Mouse (Mus musculus) embryonic stem cell, embryonic (primary cell): ENCODE results near the gene Hdgfl2.

Source experiments
- CTCF ChIA-PET, 4 experiments: fragments of 300-600 bp in 2 of 4; fragments of 350-600 bp in 2 of 4; sonication (Branson Sonifier 250); formaldehyde crosslinking; loops; one replicate each; lab custom pipeline; 2022; ENCODE audit warnings: inconsistent platforms in 2 of 4; lab: Charles Lee
- POLR2A ChIA-PET, 4 experiments: fragments of 300-600 bp in 2 of 4; fragments of 350-600 bp in 2 of 4; sonication (Branson Sonifier 250); formaldehyde crosslinking; loops; one replicate each; lab custom pipeline; 2022; ENCODE audit warnings: antibody characterized with exemption in 4 of 4, inconsistent platforms in 1 of 4; lab: Charles Lee

Hdgfl2 gene

DNA sequence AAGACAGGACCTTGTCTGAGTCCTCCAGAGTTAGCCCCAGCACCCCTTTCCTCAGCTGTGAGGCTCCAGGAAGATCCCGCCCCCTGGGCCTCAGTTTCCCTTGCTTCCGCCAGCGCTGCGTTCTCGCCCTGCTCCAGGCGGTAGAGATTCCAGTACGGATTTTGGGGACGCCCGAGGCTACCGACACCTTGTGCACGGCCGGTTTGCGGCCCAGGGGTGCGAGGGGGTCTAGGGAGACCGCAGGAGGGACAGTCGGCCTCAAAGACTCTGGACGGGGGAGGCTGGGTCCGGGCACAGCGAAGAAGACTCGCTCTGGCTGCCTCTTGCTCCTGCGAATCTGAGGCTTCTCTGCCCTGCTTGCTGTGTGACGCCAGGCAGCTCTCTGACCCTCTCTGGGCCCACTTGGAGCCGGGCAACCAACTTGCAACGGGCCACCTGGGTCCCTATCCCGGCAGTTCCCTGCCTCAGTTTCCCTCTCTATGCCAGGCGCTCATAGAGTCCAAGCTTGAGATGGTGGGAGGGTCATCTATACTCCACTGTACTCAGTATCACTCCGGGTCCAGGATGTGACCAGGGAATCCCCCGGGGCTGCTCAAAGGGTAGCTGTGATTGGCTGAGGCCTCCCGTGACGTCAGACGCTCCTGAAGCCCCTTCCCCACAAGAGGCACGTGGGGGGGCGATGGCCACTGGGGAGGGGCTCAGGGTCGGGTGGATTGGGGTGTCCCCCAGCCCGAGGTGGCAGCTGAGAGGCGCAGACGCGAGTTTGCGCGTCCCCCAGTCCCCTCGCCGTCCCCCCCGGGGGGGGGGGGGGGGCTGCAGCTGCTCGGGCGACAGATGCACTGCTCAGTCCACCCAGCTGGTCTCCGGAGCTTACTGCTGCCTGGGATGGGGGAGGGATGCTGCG is 62.5 kb downstream of the Hdgfl2 start:
- ChIA-PET POLR2A (interaction anchor here (0.5 to 1.9 kb wide), 21 partner anchors 10 to 1106 kb away, joined by 3 to 7 read pairs (median 3); partner anchors contain the start of genes Hdgfl2 (in 2 of the 4), Chaf1a (in 1 of the 4), Dpp9 (in 1 of the 4) and Gpr108 (in 1 of the 4)), CTCF (interaction anchor here (0.5 to 3.5 kb wide), 15 partner anchors 8 to 501 kb away, joined by 3 to 20 read pairs (median 3); no protein-coding TSS in a partner anchor)

DNA sequence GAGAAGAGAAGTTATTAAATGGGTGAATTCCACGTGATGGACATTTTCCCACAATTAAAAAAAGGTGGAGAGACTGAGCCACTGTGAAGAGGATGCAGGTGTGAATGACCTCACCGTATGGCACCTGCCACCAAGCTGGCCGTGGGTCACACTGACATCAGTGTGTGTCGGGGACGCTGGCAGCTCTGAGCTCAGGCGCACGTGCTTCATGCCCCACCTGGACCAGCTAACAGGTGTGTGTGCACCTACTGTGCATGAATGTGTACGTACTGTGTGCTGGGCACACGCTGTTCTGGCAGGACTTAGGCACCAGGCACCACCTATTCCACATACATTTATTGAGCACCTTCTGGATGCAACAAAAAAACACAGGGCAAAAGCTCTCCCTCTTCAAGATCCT is 65.1 kb downstream of the Hdgfl2 start:
- ChIA-PET POLR2A (interaction anchor here in 1 of 4 experiments (1.1 kb wide), 1 partner anchor 26 kb away, joined by 3 read pairs; no protein-coding TSS in a partner anchor), CTCF (interaction anchor here in 2 of 4 experiments (0.7 to 1.5 kb wide), 3 partner anchors 13 to 409 kb away, joined by 3 read pairs; no protein-coding TSS in a partner anchor)

DNA sequence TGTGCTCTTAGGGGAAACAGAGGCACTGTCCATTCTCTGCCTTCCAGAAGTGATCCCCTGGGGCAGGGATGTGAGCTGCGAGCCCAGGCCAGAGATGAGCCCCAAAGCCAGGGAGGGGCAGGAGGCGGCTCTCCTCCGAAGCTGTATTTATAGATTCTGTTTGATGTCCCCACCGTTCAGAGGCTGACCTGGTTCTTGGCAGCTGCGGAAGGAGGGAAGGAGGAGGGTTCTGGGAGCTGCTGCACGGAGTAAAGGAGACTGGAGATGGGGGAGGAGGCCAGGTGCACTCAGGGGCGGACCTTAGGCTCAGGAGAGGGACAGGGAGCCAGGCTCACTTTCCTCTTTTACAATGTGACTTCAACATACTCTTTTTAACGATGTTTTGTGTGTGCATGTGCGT is 66.7 kb downstream of the Hdgfl2 start:
- CTCF ChIA-PET = interaction anchor here (0.6 to 1.9 kb wide), 7 partner anchors 9 to 169 kb away, joined by 3 to 6 read pairs (median 3); no protein-coding TSS in a partner anchor
- POLR2A ChIA-PET = interaction anchor here in 1 of 4 experiments (1.5 kb wide), 1 partner anchor 24 kb away, joined by 3 read pairs; the partner anchor contains the start of gene Lrg1

DNA sequence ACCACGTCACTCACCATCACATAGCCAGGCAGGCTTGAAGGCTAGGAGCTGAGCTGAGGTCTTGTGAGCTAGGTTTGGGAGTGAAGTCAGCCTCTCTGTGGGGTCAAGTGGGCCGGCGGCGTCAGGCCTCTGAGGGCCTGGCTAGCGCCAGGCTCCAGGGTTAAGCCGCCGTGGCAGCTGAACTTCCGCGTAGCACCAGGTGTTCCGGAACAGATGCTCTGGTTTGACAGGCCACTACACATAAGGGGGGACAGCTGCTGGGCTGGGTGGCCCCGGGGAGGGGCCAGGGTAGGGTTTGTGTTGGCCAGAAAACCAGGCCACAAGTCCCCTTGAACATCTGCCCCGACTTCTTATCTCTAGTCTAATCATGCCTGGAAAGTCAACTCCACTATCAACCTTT is 68.0 kb downstream of the Hdgfl2 start:
- CTCF ChIA-PET = interaction anchor here in 2 of 4 experiments (1.2 to 1.9 kb wide), 3 partner anchors 16 to 108 kb away, joined by 3 to 6 read pairs (median 4); no protein-coding TSS in a partner anchor
- POLR2A ChIA-PET = interaction anchor here in 2 of 4 experiments (0.5 to 1.5 kb wide), 6 partner anchors 13 to 72 kb away, joined by 3 to 4 read pairs (median 3); partner anchors contain the start of gene Plin5 (in 1 of the 2)

DNA sequence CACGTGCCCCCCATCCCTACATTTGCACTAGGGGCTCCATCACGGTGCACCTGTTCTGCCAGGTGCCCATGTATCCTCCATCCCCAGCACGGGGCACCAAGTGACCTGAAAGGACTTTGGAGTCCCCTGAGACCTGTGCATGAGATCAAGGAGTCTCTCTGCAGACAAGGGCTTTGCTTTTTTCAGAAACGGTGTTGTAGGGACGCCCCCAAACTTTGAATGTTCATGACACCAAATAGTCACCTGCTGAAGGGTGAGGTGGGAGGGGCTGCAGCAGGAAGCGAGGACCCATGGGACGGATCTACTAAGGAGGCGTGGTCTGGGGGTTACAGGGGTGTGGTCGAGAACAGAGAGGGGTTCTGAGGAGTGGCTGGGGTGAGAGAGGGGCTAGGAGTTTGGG is 68.8 kb downstream of the Hdgfl2 start:
- ChIA-PET CTCF (interaction anchor here in 2 of 4 experiments (0.7 to 1.8 kb wide), 4 partner anchors 10 to 17 kb away, joined by 3 to 9 read pairs (median 4); no protein-coding TSS in a partner anchor), POLR2A (interaction anchor here in 1 of 4 experiments (0.9 to 1.3 kb wide), 4 partner anchors 9 to 71 kb away, joined by 3 to 4 read pairs (median 3); partner anchors contain the start of gene Plin5)

DNA sequence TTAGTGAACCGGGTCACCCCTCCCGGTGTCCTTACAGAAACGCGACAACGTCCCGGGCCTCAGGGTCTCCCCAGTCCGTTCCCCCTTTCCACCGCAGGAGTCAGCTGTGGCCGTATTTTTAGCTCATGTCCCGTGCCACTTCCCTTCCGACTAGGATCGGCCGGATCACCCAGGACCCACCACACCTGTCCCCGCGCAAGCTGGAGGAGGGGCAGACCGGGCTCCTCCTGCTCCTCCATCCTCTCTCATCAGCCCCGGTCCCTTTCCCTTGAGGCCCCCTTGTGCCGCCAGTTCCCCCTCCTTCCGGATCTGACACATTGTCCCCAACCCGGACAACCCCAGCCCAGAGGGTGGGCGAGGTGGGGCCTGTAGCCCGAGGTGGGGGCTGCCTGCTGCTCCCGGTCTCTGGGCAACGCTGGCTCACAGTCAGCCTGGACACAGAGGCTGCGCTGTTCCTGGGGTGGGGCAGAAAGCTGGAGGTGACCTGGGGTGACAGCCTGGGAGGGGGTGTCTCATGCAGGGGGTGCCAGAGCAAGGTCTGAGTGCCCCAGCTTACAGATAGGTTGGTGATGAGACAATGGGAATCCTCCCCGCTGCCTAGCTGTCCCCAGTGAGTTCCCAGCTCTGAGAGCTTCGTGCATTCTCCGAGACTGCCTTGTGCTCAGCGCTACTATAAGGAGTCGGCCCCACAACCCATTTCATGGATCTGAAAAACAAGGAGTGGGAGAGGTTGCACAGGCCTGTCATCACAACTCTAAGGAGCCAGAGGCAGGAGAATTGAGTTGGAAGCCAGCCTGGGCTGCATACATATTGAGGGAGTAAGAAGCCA is 69.6 kb downstream of the Hdgfl2 start:
- POLR2A ChIA-PET = interaction anchor here in 3 of 4 experiments (0.5 to 1.7 kb wide), 6 partner anchors 8 to 30 kb away, joined by 3 to 4 read pairs (median 4); no protein-coding TSS in a partner anchor
- CTCF ChIA-PET = interaction anchor here in 2 of 4 experiments (0.7 to 1.8 kb wide), 8 partner anchors 11 to 37 kb away, joined by 3 to 9 read pairs (median 4); no protein-coding TSS in a partner anchor

DNA sequence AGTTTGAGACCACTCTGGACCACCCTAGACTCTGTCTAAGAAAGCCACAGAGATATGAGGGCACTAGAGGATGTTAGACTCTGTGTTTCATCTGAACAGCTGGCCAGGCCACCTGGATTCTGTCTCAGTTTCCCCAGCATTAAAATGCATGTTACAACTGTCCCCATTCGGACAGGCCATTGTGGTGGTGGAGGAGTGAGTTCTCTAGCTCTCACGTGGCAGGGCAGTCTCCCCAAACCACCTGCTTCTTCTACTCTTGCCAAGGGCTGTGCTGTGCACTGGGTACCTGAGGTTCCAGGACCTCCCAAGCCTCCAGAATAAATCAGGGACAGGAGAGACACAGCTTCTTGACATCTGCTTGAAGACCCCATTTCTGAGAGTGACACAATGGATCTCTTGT is 70.5 kb downstream of the Hdgfl2 start:
- CTCF ChIA-PET = interaction anchor here in 2 of 4 experiments (1.0 to 1.8 kb wide), 5 partner anchors 10 to 38 kb away, joined by 3 to 5 read pairs (median 4); no protein-coding TSS in a partner anchor

More for the DNA sequence above, 70.5 kb downstream of the Hdgfl2 start:
- POLR2A ChIA-PET = interaction anchor here in 2 of 4 experiments (1.0 to 1.7 kb wide), 4 partner anchors 11 to 31 kb away, joined by 3 to 4 read pairs (median 4); no protein-coding TSS in a partner anchor
